Mouse (Mus musculus) urinary bladder, postnatal 25 days (tissue): Measurements from ENCODE around the gene Ndufaf2.

Experiments
- DNase-seq: peaks from one replicate; pipeline ENCODE4 v3.0.0; 2022; ENCODE audit warnings: low spot score

Ndufaf2 gene

DNA sequence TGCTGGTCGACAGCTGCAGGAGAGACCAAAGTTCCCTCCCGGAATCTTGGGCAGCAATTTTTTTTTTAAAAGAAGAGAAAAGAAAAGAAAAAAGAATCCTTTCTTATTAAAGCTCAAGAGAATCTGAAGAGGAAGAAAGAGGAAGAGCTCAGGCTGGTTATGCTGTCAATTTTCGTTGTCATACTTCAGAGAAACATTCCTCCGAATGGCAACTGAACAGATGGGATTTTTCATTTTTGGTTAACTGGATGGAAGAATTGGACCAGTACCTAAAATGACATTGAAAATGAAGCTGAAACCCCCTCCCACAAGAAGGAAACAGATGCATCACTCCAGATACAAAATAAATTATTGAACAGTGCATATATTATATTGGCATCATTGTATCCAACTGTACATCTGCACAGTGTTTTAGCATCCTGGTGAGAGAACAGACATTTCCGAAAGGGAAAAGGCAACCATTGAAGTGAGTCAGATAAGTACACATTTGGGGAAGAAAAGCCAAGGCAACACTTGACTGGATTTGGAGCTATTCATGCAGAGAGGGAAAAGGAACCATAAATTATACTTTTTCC is 19.9 kb downstream of the Ndufaf2 start:
- DNase-seq: no peak

DNA sequence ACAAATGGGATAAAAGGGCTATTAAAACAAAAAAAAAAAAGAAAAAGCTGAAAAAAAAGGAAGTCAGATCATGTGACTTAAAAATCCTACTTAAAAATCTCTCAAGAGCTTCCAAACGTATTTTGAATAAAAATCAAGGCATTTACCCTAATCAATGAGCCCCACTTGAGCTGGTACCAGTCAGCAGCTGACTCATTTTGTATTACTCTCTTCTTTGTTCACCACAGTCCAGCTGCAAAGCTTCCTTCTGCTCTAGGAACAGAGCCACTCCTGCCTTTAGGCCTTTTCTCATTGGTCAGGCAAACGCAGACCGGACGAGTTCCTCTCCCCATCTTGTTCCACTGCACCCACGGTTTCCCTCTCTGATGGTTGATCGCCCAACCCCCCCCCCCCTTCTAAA is 22.8 kb downstream of the Ndufaf2 start:
- no peak for DNase-seq

- no peak for DNase-seq
Measured at GRCm38 (mm10) chr13:108132031-108132819, 26.2 kb downstream of the Ndufaf2 start.

- DNase-seq: no peak
Measured at GRCm38 (mm10) chr13:108130737-108131136, 27.7 kb downstream of the Ndufaf2 start.

DNA sequence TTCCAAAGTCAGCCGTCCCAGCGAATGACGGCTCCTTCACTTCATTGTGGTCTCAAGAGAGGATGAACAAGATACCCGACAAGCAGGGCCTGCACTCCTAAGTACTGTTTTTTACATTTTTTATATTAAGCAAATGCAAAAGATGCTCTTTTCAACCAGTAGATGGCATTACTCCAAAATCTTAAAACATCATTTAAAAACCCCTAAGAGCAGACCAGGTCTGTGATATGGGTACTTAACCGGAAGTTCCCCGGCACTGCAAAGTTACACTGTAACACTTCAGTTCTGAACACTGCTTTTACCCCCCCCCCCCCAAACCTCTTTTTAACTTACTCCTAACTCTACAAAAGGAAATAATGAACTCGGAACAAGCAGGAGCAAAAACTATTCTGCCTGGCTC is 29.4 kb downstream of the Ndufaf2 start:
- DNase-seq: no peak

DNA sequence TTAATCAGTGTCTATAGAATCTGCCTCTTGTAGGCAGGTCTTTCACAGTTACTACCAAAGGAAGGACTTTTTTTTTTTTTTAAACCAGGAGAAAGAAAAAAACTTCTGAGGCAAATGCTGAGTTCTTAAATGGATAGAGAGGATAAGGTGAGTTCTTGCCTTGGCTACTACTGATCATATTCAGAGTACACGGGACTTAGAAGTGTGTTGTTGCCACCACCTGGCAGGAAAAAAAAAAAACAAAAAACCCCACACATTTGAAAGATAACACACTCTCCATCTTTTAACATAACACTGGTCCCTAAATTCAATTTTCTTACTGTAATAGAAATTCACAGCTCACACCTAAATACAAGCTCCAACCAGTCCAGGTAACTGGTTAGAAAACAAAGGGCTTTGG is 30.5 kb downstream of the Ndufaf2 start:
- DNase-seq: no peak

DNA sequence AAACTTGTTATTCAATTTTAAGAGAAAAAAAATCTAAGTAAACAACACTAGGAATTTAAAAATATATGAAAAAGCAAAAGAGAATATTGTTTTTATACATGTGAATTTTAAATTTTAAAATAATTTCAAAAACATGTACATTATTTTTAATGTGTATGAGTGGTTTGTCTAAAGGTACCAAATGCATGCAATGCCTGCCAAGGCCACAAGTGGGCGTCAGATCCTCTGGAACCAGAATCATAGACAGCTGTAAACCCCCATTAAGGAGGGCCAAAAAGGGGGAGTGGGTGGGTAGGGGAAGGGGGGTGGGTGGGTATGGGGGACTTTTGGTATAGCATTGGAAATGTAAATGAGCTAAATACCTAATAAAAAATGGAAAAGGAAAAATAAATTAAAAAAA is 31.3 kb downstream of the Ndufaf2 start:
- no peak for DNase-seq

- no peak for DNase-seq
Measured at GRCm38 (mm10) chr13:108126246-108126645, 32.2 kb downstream of the Ndufaf2 start.

- no peak for DNase-seq
Measured at GRCm38 (mm10) chr13:108124096-108124495, 34.3 kb downstream of the Ndufaf2 start.

DNA sequence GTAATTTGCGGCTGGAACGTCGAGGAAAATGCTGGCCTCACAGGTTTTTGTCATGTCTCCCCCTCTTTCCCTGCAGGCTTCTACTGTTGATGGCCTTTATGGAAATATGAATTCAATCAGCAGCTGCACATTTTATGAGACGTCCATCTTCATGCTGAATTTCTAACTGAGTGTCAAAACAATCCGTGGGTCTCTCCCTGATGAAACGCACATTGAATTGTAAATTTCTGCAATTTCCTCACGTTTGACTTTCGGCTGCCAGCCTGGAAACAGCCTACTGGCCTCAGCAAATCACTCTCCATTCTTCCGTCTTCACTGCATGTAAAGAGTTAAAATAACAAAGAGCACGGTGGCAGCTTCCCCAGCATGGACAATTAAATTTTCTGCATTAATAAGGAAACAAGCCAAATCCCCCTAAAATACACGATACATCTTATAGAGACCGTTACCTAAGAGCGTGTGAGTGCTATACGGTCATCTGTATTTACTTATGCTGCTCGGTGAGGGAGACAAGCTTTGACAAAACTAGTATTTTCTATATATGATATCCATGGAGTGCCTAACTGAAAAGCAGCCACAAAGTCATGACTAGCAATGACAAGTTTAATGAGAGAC is 35.2 kb downstream of the Ndufaf2 start:
- DNase-seq: no peak

DNA sequence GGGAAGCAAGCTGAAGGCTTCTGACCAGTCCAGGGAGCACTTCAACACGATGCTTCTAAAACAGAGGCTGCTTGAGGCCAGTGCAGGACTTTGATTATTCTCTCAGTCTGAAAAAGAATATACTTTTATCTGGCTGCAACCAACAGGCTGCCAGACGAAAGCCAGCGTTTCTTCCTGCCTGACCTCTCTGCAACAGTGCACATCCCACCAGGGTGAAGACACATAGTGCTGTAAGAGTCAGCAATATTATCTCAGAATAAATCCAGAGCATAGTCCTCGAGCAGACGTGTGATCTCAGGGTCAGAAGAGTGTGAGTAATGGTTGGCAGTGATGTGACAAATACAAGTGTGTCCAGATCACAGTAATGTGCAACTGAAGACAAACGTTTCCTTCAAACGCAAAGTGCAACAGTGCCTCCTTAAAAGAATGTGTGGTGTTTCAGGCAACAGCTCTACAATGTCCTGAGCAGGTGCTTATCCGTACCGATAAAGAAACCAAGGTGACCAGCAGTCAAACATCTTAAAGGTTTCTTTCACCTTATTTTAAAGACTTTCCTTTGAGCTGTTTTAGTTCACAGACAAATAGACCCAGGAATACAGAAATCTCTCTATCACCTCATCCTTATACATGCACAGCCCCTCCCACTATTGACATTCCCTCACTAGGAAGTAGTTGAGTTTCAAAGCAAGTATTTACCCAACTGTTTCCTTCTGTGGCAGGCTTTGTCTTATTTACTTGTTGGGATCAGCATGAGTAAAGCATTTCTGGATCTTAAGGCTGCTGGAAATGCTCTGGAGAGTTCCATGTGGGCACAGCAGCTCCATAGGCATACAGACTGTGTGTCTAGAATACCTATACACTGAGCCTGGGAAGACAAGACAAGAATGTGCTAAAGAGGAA is 38.8 kb downstream of the Ndufaf2 start:
- DNase-seq: no peak

GRCm38 (mm10) chr13:108118188-108118587 is 40.2 kb downstream of the Ndufaf2 start:
- DNase-seq: no peak

DNA sequence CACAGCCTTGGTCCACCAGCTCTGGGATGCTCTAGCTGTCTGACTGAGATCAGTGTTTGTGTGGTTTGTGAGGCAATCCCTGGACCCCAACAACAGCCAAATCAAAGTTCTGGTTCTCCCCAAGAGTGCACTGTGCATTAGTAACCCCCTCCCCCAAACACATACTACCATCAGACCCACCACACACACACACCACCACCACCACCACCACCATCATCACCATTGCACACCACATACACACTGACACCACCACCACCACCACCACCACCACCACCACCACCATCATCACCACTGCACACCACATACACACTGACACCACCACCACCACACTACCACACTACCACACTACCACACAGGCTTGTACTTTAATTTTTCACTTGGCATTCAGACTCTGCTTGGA is 40.8 kb downstream of the Ndufaf2 start:
- DNase-seq: no peak

DNA sequence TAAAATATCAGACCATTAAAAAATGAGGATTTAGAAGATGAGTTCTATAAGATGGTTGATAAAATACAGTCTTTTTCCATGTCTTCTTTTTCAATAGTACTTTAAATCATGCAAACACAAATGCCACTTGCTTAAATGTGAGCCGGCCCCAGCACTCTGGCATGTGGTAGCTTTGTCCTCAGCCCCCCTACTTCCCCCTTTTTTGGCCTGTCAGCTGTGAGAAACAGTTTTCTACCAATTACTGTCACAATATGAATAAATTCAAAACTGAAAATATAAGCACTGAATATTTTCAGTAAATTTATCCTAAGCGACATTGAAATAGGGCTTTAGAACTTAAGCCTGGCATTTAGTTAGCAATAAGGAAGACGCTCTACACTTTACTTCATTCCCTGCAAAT is 44.2 kb downstream of the Ndufaf2 start:
- no peak for DNase-seq

GRCm38 (mm10) chr13:108113536-108113935 is 44.9 kb downstream of the Ndufaf2 start:
- no peak for DNase-seq

- DNase-seq: no peak
Measured at GRCm38 (mm10) chr13:108110929-108111328, 47.5 kb downstream of the Ndufaf2 start.

DNA sequence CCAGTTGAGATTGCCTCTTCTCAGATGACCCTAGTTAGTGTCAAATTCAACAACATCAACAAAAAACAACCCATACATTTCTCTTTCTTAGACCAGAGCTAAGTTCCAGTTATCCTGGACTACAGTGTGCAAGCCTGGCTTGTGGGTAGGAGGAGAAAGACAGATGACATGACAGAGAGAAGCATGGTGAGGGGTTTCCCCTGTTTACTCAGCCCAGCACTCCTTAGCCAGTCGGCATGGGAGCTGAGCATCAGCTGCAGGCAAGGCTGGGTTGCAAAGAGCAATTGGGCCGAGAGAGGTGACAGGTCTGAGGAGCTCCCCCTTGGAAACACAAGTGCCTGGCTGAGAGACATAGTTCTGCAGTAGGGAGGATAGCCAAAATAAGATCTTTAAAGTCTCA is 57.7 kb downstream of the Ndufaf2 start:
- no peak for DNase-seq

DNA sequence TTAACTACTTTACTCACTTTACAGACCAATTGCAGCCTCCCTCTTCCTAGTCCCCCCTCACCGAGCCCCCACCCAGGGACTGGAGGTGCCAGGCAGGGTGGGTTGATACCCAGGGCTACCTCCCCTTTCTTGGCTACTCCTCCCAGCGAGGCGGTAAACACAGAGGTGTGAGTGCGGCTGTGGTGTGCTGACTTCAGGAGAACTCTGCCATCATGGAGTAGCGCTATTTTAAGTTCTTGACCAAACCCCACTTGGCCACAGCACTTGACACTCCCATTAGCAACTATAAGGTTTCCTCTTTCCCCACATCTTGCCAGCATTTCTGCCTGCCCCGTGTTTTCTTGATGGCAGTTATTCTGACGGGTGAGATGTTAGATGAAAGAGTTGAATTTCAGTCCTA is 62.0 kb downstream of the Ndufaf2 start:
- no peak for DNase-seq

DNA sequence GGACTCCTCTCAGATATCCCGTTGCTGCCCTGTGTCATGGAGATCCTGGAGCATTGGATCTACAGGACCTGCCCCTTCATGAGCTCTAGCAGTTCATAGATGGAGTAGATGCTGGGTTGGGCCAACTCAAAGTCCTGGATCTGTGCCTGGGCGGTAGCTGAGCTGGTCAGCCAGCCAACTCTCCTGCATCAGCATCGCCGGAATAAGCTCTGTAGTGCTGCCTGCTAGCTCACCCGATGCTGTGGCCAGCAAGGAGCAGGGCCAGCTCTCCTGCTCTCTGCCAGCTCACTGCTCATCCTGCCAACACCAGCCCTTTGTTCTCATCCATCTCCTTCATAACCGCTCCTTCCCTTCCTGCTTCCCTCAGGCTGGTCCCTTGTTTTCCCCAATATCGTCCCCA is 62.8 kb downstream of the Ndufaf2 start:
- DNase-seq: no peak

DNA sequence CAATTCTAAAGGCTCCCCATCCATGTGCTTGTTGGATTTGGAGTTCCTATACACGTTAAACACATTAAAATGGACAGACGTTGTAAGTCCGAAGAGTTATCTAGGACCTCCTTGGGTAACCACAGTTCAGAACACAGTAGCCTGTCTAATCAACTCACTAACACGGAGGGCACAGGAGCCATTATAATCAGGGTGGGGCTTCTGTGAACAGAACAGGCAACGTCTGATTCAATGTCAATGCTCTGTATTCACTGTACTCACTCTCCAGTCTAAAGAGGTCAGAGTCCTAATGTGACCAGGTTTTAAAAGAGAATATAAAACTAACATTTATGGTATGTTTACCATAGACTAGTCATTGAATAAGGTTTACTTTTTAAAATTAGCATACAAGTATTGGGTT is 63.7 kb downstream of the Ndufaf2 start:
- no peak for DNase-seq

DNA sequence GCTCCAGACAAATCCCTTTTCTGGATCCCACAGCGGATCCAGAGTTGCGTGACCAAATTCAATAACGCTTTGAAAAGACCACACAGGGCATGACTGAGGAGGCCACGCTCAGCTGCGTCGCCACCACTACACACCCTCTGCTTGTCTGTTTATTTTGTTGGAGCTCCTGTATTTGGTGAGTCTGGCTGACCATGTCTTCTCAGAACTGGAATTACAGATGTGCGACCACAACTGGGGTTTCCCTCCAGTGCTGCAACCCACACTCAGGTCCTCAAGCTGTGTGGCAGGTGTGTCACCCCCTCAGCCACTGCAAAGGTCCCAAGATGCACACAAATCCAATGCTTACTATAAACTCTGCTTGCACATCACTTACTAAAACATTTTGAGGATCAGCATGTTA is 66.1 kb downstream of the Ndufaf2 start:
- DNase-seq: no peak

DNA sequence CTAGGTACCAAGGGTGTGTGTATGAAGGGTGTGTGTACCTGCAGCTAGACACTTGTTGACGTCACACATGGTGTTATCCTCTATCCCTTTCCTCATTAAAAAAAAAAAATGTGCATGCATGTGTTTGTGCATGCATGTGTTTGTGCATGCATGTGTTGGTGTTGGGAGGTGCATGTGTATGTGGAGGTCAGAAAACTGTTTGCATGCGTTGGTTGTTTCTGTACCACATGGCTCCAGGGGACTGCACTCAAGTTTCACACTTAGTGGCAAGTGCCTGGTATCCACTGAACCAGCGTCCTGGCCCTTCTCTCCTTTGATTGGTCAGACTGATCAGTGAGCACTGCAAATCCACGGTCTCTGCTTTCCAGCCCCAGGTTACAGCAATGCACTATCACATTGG is 71.7 kb downstream of the Ndufaf2 start:
- no peak for DNase-seq

DNA sequence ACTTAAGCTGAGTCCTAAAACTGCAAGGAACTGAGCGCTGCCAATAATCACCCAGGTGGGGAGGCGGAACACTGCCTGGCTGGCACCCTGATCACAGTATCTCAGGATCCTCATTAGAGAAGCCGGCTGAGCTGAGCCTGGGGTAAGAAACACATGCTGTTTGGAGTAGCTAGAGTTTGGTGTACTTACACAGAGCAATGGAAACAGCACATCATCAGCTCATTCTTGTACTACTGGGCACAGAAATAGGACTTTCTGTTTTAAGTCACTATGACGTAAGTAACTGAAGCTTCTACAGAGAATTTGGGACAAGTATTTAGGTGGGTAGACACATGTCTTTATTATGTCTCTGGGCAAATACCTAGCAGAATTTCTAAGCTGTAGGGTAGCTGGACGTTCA is 72.4 kb downstream of the Ndufaf2 start:
- no peak for DNase-seq
